Mouse (Mus musculus): ENCODE results near the gene Gpc6.
A peak's percentile ranks its signal among the peaks of the same experiment; 100 is the strongest.

The Gpc6 gene

DNA sequence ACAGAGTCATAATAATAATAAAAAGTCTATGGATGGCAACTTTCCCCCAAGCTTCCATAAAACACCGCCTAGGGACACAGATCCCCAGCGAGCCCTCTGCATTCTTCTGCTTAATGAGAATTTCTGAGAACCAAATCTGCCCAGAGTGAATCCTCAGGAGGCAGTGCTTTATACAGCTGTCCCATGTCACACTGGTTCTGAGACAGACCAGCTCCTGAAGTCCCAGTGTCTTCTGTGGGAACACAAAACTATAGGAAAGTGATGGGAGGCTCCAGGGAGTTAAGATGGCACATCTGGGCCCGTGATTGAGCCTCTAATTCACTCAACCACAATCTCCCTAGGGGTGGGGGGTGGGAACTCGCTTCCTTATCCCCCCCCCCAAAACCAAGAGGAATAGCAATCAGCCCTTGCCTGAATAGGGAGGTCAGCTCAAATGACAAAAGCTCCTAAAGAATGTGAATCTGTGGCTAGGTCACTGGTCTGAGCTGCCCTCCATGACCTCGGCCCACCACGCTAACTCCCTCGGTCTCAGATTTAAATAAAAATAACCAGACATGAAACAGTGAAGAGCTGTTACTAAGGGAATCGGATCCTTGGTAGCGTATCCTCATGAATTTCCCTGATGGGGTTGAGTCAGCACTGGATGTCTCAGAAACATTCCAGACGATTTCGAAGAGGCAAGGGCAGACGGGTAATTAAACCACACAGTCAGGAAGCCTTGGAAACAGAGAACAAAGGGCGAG, 1005.2 kb downstream of the Gpc6 start:
- no peak for DNase-seq (ENCODE audit: low read depth, low spot score)

DNA sequence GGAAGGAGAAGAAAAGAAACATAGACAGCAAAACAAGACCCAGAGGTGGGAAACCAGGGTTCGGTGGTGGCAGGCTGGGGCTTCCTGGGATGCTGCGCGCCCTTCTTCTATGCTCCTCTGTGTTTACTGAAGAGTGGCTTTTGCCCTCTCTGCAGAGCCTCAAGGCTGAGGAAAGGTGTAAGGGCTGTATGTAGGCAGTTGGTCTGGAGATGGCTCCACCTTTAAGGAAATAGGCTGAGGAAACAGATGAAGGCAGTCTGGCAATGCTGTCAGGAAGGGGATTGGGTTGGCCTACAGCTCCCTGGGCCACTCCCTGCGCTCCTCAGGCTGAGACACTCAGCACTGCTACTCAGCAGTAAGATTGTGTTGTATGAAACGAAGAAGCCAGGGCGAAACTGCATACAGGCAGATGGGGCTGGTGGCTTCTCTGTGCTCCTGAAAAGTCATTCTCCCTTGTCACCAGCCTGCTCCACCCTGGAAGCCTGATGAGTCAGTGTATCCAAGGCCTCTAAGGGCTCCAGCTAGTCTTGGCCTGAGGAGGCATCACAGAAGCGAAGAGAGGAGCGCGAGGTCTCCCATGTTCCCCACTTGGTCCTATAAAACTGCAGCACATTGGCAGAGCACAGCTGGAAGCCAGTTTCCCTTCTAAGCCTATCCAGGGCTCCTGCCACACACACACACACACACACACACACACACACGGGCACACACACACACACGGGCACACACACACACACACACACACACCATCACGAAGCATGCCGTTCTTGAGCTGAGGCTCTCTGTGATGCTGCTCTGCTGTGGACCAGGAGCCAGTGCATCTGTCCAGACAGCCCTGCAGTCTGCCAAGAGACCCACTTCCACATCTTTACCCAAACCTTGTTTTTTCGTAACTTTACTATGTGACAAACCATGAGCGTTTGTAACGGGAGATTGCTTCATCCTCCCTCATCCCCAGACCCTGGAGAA, 1006.0 kb downstream of the Gpc6 start:
- no peak for DNase-seq (ENCODE audit: low read depth, low spot score)

DNA sequence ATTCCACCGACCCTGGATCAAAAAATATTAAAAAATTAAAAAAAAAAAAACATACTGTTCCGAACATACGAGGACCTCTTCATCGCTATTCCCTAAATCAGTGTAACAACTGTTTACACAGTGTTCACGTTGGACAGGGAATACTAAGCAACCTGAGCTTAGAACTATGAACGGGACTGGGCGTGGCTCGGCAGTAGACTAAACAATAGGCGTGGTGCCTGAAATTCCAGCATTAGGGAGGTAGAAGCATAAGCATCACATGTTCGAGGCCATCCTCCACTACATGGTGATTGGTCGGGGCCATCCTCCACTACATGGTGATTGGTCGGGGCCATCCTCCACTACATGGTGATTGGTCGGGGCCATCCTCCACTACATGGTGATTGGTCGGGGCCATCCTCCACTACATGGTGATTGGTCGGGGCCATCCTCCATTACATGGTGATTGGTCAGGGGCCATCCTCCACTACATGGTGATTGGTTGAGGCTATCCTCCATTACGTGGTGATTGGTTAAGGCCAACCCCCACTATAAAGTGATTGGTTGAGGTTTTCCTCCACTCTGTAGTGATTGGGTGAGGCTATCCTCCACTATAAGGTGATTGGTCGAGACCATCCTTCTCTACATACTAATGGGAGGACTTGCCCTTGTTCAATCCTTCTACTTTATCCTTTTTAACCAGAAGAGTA, 1007.2 kb downstream of the Gpc6 start:
- no peak for DNase-seq (ENCODE audit: low read depth, low spot score)

DNA sequence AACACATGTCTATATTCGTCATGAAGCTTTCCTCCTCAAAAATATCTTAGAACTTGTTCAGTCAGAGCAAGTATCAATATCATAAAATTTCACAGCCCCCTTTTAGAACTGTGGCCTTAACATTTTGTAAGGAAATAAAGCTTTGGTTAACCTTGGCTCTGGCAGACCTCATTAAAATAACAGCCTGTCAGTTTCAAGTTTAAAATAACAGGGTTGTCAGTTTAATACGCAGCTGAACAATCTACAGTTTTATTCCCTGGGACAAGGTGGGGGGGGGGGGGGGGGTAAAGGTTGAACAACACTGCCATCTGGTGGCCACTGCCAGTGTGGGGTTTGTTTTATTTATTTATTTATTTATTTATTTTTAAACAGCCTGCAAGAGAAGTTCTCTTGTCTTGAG, 1013.4 kb downstream of the Gpc6 start:
- no peak for DNase-seq (ENCODE audit: low read depth, low spot score)

DNA sequence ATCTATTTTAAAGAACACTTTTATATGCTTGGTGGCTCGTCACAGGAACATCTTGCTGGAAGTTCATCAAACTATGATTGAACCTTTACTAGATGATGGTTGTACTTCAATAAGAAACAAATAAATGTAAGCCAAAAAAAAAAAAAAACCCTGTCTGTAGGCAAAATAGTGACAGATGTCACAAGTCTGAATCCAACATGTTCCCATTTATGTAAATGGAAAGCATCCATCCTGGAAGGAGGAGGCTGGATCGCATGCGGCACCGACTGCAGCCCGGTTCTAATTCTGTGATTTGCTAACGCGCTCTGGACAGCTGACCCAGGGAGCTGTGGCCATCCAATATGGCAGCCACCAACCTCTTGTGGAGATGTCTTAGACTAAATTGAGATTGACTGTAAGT, 1014.4 kb downstream of the Gpc6 start:
- no peak for DNase-seq (ENCODE audit: low read depth, low spot score)

DNA sequence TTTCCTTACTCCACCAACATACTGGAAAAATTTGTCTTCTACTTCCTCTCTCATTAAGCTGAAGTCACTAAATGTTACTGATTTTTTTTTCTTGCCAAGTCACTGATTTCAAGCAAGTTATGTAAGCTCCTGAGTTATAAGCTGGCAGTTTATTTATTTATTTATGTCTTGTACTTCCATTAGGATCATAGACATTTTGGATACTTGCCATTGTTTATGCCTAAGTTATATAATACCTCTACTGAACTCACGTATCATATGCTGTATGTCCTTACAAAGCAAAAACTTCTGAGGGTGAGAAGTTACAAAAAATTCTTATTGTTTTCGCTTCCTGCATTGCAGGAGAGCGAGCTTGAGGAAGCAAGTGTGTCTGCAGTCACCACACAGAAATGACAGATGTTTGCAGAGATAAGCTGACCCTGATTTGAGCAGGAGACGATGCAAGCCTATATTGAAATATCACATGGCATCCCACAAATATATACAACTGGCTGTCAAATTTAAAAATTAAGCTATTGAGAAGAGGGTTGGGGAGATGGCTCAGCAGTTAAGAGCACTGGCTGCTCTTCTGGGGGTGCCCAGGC, 1020.9 kb downstream of the Gpc6 start:
- no peak for DNase-seq (ENCODE audit: low read depth, low spot score)

DNA sequence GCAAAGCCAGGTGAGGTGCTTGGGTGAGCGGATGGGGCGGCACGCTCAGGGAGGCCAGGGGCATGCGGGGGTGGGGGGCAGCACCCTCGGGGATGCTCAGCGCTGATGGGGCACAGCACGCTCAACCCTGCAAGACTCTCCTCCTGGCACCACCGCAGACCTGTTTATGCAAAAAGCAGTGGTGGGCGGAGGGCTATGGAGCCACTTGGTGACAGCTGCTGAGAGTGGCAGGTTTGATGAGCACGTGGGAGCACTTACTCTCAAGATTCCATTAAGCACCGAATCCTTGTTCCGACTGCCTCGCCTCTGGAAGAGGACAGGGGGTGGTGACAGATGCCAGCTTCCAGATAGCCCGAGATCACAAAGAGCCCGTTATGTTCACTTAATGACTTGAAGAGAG, 1026.2 kb downstream of the Gpc6 start:
- no peak for DNase-seq (ENCODE audit: low read depth, low spot score)

DNA sequence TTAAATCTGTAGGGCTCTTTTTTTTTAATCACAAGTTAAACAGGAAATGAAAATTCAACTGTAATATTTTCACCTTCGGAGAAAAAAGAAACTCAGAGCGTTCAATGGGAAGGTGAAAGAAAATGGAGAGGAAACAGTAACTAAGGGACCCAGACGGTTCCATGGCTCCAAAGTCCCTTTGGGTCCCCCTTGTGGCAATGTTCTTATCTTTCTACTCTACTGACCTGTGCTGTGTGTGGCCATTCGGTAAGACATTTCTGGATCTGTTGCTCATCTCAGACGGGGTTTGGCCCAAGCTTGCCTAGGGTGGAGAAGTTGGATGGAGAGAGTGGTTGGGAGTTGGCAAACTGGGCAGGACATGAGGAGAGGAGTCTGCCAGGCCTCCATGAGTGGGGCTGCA, 1026.6 kb downstream of the Gpc6 start:
- no peak for DNase-seq (ENCODE audit: low read depth, low spot score)

DNA sequence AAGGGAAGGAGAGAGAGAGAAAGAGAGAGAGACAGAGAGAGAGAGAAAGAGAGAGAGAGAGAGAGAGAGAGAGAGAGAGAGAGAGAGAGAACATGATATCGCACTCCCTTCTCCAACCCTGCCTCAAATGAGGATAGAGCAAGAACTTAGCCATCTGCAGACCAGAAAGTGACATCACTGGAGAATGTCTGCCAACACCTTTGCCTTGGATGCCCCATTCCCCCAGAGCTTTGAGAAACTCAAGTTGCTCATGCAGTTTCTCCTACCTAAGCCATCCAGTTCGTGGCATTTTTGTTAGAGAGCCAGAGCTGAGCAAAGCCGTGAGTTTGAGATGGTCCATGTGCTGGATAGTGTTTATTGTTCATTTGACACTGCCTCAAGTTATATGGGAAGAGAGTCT, 1030.9 kb downstream of the Gpc6 start:
- DNase-seq (ENCODE audit: low read depth, low spot score): no peak

DNA sequence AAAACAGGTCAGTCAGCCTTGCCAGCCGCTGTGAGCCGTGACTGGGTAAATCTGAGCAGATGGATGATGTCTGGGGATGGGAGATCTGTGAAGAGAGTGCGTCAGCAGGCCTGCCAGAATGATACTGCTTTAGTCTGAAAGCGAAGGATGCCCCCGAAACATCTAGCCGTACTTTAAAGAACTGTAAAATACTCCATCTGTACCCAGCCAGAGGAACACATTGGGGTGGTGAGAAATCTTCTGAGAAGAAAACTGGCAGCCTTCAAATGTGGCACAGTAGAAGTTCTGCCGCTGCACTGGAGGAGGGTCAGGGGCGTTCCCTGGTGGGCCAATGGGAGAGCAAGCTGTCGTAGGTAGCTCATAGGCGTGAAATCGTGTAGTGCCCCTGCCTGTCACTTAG, 1033.3 kb downstream of the Gpc6 start:
- no peak for DNase-seq (ENCODE audit: low read depth, low spot score)

DNA sequence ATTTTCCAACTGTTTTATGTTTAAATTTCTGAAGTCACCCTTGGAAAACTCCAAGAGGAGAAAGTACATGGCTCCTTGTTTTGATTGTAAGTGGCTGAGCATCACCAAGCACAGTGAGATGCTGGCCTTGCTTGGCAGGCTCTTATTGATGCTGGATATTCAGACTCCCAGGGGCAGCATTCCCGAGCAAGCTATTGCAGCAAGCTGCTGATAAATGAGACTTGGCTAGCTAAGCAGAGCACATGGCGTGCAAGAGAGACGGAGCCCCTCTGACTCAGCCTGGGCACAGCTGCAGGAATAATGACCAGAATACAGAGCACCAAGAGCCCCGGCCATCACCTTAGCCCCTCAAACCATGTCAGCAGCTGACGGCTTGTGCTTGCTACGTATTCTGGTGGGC, 1036.2 kb downstream of the Gpc6 start:
- DNase-seq (ENCODE audit: low read depth, low spot score): no peak

DNA sequence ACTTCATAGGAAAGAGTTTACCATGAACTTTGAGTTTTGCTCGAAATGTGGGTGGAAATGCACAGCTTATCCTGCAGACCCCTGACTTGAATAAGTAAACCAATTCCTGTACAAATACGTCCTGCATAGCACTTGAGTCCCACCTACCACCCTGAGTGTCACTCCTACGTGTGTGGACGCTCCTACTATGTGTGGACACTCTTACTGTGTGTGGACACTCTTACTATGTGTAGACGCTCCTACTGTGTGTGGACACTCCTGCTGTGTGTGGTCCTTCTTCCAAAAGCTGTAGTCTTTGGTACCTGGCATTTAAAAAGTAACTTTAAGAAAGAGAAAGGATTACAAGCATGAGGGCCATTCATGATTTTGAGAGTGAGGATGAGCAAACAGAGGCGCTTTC, 1036.7 kb downstream of the Gpc6 start:
- DNase-seq (ENCODE audit: low read depth, low spot score): no peak

DNA sequence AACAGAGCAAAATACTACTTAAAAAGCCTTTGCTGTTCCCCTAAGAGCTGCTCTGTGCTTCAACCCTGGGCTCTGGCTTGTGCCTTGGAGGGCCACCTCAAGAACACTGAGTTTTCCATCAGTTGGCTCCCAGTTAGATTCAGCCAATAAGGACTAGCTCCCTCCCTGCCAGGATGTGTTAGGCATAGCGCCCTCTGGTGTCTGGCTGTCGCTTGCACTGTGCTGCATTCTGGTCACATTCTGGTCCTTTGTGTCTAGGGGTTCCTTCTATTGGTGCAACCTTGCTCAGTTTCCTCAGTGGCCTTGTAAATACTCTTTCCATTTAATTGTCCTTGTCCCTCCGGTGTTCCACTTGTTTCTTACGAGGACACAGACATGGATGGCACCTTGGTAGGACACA, 1037.3 kb downstream of the Gpc6 start:
- DNase-seq (ENCODE audit: low read depth, low spot score): no peak

DNA sequence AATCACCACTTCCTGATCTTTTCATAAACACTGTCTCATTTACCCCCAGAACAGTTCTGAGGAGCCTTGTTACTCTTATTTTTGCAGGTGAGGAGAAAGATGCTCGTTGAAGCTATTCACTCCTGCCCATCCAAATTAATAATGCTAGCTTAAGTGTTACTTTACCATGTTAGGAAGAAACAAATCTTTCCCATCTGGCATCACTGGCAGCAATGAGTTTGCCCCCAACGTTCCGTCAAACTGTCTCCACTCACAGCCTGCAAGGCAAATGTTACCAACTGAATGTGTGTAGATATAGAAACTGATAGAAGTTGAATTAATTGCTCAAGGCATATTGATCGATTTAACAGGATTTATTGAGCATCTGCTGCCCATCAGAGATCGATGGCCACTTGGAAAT, 1047.5 kb downstream of the Gpc6 start:
- no peak for DNase-seq (ENCODE audit: low read depth, low spot score)

DNA sequence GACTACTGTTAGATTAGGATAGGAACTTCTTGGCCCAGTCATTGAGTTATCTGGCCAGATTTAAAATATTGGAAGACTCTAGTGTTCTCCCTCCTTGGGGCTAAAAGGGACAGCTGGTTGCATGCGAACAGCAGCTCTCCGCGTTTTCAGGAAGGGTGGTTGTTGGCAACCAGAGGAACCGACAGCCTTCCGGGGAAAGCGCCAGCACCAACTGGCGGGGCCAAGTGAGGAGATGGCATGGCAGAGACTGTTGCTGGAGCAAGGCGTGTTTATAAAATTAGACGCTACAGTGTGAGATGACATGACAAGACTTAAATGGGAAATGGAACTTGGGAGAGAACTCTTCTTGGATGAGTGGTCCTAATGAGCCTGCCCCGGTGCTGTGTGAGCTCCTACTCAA, 1056.4 kb downstream of the Gpc6 start:
- no peak for DNase-seq (ENCODE audit: low read depth, low spot score)

DNA sequence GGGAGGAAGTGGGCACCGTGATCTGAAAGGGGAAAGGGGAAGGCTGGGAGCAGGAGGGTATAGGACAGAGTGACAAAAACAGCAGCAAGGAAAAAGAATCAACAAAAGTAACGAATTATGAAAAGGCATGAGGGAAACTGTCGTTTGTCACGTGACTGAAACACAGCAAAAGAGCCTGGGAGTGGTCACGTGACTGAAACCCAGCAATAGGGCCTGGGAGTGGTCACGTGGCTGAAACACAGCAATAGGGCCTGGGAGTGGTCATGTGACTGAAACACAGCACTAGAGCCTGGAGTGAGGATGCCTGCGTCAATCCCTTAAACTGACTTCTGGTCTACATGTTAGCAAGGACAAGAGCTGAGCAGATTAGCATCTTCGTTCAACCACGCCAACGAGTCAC, 1063.3 kb downstream of the Gpc6 start:
- no peak for DNase-seq (ENCODE audit: low read depth, low spot score)

DNA sequence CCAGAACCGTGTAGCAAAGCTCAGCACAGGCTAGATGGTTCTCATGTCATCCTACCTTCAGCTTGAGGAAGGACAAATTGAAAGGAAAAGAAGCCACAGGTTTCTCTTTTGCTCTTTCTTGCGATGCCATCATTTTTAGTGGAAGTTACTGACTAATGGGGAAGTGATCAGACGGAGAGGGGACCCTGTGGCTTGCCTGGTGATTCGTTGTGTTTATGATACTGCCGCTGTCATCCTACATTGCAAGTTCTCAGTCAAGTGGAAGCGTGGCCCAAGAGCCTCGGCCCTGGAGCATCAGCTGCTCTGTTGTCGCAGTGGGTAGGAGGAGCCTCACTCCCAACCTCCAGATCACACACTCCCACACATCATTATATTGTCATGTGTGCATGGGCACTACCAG, 1065.1 kb downstream of the Gpc6 start:
- no peak for DNase-seq (ENCODE audit: low read depth, low spot score)

DNA sequence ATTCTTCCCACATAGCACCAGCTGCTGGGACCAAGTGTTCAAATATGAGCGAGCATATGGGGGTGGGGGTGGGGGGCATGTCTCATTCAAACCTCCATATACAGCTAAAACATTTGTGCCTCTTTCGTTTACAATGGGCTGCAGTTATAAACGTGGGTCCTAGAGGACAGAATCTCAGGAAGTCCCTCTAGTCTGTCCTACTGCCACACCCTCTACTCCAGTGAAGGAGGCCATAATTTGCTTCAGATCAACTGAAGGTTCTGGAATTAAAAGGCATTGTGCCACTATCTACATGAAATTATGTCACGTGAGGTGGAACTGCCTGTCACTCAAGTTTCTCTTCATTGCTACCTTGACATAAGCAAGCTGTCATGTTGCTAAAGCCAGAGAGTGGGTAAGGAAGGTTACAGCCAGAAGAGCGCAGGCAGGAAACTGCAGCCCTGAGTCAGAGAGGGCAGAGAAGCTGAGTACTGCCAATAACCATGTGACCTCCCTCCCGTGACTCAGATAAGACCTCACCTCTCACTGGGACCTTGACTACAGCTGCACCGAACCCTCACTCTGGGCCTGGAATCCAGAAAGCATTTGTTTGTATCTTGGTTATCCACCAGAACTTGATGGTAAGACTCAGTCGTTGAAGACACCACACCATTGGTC, 1067.6 kb downstream of the Gpc6 start:
- no peak for DNase-seq (ENCODE audit: low read depth, low spot score)

DNA sequence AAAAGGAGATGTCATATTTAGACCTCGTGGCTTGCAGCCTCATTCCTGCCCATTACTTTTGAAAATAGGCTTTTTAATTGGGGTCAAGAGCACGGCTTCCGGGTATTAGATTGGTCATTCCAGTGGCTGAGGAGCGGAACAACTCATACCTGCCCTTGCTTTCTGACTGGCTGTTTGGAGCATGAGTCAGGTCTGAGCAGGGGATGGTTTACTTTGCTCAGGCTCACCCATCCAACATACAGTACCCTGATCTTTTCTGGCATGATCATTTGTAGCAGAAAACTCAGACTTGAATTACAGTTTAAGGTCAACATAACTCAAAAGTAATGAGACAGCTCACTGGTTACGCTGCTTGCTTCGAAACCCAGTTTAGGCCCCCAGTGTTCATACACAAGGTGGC, 1068.7 kb downstream of the Gpc6 start:
- DNase-seq (ENCODE audit: low read depth, low spot score): no peak

DNA sequence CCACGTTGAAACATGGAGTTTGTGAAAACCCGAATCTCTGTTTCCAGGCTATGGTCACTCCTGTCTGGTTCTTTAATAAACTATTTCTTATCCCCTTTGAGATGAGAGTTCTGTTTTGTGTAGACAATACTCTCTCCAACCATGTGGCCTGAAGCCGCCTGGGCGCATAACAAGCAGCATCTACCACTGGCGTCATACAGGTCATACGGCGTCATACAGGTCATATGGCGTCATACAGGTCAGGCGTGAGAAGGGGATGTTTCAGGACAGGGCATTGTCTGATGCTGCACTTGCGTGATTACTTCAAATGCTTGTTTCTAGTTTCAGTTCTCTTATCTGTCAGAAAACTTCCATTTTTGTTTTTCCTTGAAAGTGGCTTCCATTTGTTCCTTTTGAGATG, 1079.3 kb downstream of the Gpc6 start:
- no peak for DNase-seq (ENCODE audit: low read depth, low spot score)

DNA sequence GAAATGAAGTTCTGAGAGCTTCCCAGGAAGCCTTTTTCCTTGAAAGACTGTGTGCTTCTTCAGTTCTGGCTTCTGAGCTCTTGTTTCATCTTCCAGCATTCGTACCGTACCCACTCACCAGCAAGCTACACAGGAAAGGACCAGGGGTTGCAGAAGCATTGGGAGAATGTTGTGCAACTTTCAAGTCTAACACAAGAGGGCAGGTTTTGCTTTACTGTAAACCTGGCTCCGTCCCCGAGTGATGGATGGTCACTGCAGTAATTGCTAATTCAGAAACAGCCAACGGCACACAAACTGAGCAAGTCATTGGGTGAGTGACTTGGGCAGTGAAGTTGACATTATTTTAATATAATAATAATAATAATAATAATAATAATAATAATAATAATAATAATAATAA, 1080.6 kb downstream of the Gpc6 start:
- peak; percentile 32 for DNase-seq (ENCODE audit: low read depth, low spot score)

DNA sequence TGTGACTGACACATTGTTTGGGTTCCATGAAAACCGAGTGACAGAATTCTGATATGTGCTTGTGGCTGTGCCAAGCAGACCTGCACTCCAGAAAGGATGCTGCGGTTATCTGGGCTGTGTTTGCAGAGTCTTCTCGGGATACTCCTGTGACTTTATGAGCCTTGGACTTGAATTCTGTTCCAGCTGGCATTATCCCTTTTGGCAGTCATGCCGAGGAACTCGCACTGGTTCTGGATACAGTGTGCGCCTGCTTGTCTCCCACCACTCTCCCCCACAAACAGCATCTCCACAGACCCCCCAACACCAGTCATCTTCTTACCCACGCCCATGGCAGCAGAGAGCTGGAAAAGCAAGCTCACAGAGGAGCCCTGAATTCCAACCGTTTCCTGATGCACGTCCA, 1084.4 kb downstream of the Gpc6 start:
- no peak for DNase-seq (ENCODE audit: low read depth, low spot score)
